In genomic region chr3:65938211-65938610, GRCm38 (mm10) we compare ENCODE assay signal across 9 mouse cellular contexts. TPM values are rescaled to one million over a fixed set of nuclear protein-coding genes. Genes with fewer than 3 reads are reported as not detected.
DNase-seq lines count a peak whose midpoint lies in the region; ATAC-seq and TF ChIP-seq lines count a peak whose summit lies in the region.
"Had no signal": no experiment of that assay in that cellular context is flagged by ENCODE, and none has a peak within 500 bp of the region (broad histone marks: within the 10 kb centered on the region; RNA-seq: fewer than 3 reads in every experiment).

No protein-coding gene starts in this region.

- no peaks in the 10 kb centered on the region for H3K27me3 ChIP-seq in kidney, postnatal 0 days (ENCODE audit: insufficient read depth, low read length)
- no peaks in the 10 kb centered on the region for H3K27me3 ChIP-seq in heart, embryonic 12.5 days (replicated peaks)

- no peak overlapping the region for H3K27ac ChIP-seq in kidney, postnatal 0 days
- no peak overlapping the region for H3K27ac ChIP-seq in heart, embryonic 12.5 days (ENCODE audit: poor library complexity, severe bottlenecking)

- intact Hi-C loops in heart, postnatal 36 days (cut with DNase I) = loop anchor here (2.0 kb wide), 1 partner anchor 53 kb away; no protein-coding TSS in a partner anchor

- H3K9me3 ChIP-seq in kidney, postnatal 0 days (replicated peaks; ENCODE audit: low read length) = no peaks in the 10 kb centered on the region
- no peaks in the 10 kb centered on the region for H3K9me3 ChIP-seq in heart, embryonic 12.5 days (replicated peaks)

- H3K4me3 ChIP-seq in kidney, postnatal 0 days (replicated peaks; ENCODE audit: low read depth, low read length) = no peak overlapping the region
- no peak overlapping the region for H3K4me3 ChIP-seq in heart, embryonic 12.5 days

- TF ChIP-seq POLR2A in brain, embryonic 14.5 days (IDR thresholded peaks at IDR 0.05; ENCODE audit: borderline replicate concordance, extremely low read depth, insufficient read depth, insufficient read length, poor library complexity, severe bottlenecking) = no peak

- H3K4me2 ChIP-seq in kidney, postnatal 0 days (ENCODE audit: low read length) = no peak overlapping the region
- no peak overlapping the region for H3K4me2 ChIP-seq in heart, embryonic 12.5 days
- H3K4me2 ChIP-seq: heart, embryonic 11.5 days had no signal

- no peaks in the 10 kb centered on the region for H3K4me1 ChIP-seq in kidney, postnatal 0 days (replicated peaks; ENCODE audit: insufficient read depth, low read length)
- no peaks in the 10 kb centered on the region for H3K4me1 ChIP-seq in heart, embryonic 12.5 days (replicated peaks)

- no peak overlapping the region for H3K9ac ChIP-seq in kidney, postnatal 0 days (ENCODE audit: low read depth, low read length)
- H3K9ac ChIP-seq in heart, embryonic 12.5 days = no peak overlapping the region

- whole genome bisulfite sequencing in kidney, postnatal 0 days = 19% methylated on average over 3 of the region's 3 CpGs
- WGBS in heart, embryonic 12.5 days = 23% methylated on average over 3 of the region's 3 CpGs

- TF ChIP-seq CTCF in kidney, postnatal 0 days (IDR thresholded peaks at IDR 0.05; ENCODE audit: low read depth) = peak; percentile 79
- peak; percentile 51; the same call in 1 of the 2 replicates for TF ChIP-seq CTCF in brain, embryonic 14.5 days (IDR thresholded peaks at IDR 0.05; ENCODE audit: borderline replicate concordance, extremely low read depth, insufficient read depth, insufficient read length)

- ATAC-seq in kidney, postnatal 0 days (replicated peaks; ENCODE audit: low FRiP score, low read depth) = no peak
- peak; percentile 87 for ATAC-seq in megakaryocyte, adult 5-6 weeks (ENCODE audit: poor library complexity, severe bottlenecking)
- no peak for ATAC-seq in heart, embryonic 12.5 days (ENCODE audit: insufficient number of reproducible peaks, low FRiP score)

- H3K36me3 ChIP-seq in kidney, postnatal 0 days (ENCODE audit: insufficient read depth, low read length) = no peaks in the 10 kb centered on the region
- peaks cover 4% of the 10 kb centered on the region; the same call in 1 of the 2 replicates for H3K36me3 ChIP-seq in heart, embryonic 12.5 days

- DNase-seq in kidney, postnatal 0 days (ENCODE audit: low spot score) = peak; percentile 78
- DNase-seq in kidney, adult 11 months = no peak
- peak; percentile 43 for DNase-seq in ES-CJ7 (ENCODE audit: low read depth, low spot score)
- peak; percentile 63 for DNase-seq in brain, embryonic 14.5 days (ENCODE audit: low read depth)
- DNase-seq in urinary bladder, postnatal 10 days (ENCODE audit: low spot score) = no peak
- no peak for DNase-seq in heart, postnatal 36 days

RNA-seq across cellular contexts. Expression of gene Ccnl1, which starts 19.8 kb away (rescaled TPM):
- polyA plus RNA-seq in kidney, postnatal 0 days (2015; fragmentation: Nextera tagmentation; extraction: Ambion mirVana) = 82.6 and 88.2 TPM in 2 replicates
- 87.9 and 101 TPM in 2 replicates for polyA plus RNA-seq in brain, embryonic 14.5 days (2012; rRNA removed)
- total RNA-seq in megakaryocyte, adult 5-6 weeks (2015) = 189 and 190 TPM in 2 replicates
- 249 and 290 TPM in 2 replicates for total RNA-seq in megakaryocyte, adult 5-6 weeks (2017)
- 89.8 and 102 TPM in 2 replicates for polyA plus RNA-seq in heart, embryonic 12.5 days (2016; fragmentation: Nextera tagmentation; extraction: Ambion mirVana)
- total RNA-seq in heart, postnatal 36 days (2021) = 10 to 100 TPM; 19.2 to 21.6 TPM

Comparison
In these comparisons a context has a peak if more than half of its experiments do, and no peak if none do; other contexts are left out.
1. DNase-seq: peak in kidney, postnatal 0 days (single experiment), ES-CJ7 (single experiment) and brain, embryonic 14.5 days (single experiment); none in kidney, adult 11 months (single experiment), urinary bladder, postnatal 10 days (single experiment) and heart, postnatal 36 days (0 of 2).